Mouse (Mus musculus) thymus, postnatal 36 days (tissue): Measurements from ENCODE around the gene Sox8.

ENCODE experiments used
- DNase-seq, 2 experiments: peaks; one replicate each; pipeline ENCODE4 v3.0.0; 2022; ENCODE audit warnings: mixed read lengths in 2 of 2

Gene Sox8

DNA sequence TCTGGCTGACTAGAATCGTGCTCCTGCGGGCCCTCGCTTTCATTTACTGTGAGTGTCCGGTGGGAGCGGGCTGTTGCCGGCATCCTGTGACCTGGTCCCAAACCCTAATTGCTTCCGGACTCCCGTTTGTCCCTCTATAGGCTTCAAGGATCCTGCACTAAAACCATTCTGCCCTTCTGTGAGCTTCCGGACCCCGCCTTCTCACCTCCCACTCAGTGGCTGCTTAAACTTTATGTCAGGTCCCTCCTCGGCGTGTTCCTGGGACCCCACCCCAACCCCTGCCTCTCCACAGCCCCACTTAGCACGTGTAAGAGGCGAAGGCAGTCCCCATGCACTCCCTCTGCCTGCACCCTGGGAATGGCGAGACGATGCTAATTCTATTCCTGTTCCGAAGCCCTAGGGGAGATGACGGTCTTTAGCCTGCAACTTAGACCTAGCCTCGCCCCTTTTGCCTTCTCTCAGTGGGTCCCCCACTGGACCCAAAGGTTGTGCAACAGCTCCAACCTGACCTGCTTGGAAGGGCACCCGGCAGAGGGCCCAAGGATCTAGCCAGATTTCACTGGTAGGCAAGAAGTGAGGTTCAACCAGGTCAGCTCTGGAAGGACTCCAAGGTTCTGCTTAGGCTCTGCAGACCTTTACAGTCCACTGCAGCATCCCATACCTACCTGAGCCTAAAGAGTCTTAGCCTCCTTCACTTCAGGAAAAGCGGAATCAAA is 9.0 kb upstream of the Sox8 start:
- DNase-seq, result no peak

DNA sequence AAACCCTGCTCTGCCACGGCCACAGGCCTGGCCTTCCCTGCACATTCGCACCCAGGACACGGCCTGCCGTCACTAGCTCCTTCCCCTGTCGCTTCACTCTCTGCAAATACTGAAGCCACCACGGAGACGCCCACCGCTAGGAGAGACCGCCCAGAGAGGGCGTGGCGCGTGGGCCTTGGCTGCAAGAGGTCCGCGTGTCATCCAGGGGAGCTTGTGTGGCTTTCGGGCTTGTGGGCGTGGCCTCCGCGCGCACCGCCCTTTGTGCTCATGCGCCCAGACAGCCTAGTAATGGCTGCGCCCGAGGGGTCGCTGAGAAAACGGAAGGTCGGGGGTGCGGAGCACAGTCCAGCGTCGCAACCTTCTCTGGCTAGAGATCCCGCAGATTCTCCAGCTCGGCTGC is 8.4 kb upstream of the Sox8 start, which contains the start of gene Lmf1:
TSS of gene Lmf1 (plus strand) at position 166 of the 400 bp plus-strand sequence.
- DNase-seq, result peak; percentile 97 to 99

GRCm38 (mm10) chr17:25577702-25578101 is 7.2 kb upstream of the Sox8 start:
- DNase-seq, result no peak

DNA sequence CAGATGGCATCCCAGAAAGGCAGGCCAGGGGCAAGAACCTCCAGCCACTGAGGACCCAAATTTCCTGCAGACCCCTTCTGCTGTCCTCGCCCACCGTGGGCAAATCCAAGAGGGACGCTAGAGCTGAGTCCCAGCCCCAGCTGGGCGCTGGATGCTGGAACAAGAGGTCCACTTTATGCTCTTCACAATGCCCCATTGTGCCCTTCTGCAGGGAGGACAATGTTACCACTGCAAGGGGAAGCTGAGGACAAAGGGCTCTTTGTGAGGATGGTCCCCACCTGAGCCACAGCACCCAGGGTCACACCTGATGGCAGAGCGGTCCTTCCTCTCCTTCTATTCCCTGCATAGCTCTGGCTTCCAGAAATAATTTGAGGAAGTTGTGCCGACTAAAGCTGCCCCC is 6.8 kb upstream of the Sox8 start:
- no peak for DNase-seq

DNA sequence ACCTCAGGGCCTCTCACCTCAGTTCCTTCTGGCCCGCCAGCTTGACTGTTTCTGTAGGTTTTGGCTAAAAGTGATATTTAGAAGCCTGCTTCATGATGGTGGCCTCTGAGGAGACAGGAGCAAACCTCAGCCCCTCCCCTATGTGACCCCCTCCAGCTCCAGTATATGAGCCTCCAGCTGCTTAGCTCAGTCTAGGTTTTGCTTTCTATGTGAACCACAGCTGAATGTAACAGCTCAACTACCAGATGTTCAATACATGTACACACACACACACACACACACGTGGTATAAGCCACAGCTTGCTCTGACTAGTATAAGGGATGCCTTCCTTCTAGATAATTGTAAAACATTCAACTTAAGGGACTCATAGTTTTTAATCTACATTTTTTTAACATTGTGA is 5.5 kb upstream of the Sox8 start:
- DNase-seq, result no peak

DNA sequence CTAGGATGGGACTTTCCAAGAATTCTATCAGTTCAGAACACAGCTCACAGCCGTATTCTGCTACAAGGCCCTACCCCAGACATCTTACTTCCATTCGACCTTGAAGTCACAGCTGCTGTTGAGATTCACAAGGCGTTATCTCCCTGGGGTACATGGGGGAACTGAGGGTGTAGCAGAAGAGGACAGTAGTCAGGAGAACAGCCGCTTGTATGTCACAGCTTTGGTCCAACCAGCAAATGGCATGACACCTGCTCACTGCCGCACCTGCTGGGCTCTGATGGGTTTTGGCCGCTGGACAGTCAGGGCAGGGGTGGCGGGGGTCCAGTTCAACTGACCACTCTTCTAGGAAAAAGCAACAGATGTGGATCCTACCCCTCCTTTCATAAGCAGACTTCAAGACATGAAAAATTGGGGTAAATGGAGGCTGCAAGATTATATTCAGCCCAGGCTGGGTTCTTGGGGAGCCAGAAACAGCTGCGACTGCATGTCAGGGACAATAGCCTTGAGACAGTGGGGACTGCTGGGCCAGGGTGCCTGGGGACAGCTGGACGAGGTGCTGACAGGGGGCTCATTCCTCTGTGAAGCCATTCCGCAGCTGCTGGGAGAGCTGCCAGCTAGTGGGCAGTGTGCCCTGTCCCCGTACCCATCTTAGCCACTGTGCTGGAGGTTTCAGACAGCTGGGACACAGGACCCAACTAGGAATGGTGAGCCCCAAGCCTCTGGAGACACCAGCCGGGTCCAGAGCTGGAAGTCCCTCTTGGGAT is 4.9 kb upstream of the Sox8 start:
- DNase-seq, result no peak

DNA sequence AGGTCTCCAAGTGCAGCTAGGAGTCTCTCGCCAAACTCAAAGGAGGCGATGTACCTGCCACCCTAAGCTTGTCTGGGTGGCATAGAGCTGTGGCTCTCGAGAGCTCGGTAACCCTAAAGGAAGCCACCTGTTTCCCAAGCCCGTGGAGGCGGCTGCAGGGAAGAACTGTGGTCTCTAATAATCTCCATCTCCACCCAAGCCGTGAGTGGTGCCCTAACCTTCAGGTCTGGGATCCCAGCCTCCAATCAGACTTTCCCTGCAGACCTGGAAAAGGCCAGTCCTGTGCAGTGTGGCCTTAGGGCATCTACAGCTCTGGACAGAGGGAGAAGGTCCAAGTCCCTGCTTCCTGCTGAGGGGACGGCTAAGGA is 951 bp upstream of the Sox8 start:
- no peak for DNase-seq

DNA sequence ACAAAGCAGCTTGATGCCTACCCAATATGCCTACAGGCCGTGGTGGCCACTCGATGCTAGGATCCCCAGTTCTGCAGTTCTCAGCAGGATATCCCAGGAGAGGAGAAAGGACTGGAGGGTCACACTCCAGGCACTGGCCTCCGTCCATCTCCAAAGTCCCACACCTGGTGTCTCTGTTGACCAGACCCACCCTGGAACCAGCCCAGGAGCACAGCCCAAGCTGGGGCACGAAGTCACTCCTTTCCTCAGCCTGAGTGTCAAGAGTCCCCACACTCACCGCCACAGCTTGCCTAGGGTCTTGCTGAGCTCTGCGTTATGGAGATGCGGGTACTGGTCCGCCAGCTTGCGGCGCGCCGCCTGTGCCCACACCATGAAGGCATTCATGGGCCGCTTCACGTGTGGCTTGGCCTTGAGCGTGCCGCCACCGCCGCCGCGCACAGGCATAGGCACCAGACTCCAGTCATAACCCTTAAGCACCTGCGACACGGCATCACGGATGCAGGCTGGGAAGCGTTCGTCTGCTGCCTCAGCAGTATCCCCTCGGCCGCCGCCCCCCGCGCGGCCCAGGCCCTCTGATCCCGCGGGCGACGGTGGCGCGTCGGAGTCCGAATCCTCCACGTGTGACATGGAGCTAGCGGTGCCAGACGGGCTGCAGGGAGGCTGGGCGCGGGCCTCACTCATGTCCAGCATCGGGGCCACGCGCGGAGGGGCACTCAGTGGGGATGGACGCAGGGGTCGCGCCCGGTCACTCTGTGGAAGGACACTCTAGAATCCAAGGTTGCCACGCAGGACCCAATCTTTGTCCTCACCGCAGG is 446 bp downstream of the Sox8 start:
- DNase-seq, result no peak

DNA sequence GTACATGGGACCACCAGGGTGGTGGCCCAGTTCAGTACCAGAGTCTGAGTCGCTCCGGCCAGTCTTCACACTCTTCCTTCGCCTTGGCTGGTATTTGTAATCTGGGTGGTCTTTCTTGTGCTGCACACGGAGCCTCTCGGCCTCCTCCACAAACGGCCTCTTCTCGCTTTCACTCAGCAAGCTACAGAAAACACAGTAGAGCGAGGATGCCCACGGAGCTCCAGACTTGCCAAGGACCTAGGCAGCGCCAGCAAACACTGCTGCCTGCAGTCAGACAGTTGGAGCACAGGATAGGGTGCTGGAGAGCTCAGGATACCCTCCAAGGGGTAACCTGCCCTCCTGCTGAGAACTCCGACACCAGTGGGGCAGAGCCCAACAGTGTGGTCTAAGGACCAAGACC is 1.6 kb downstream of the Sox8 start:
- DNase-seq, result no peak

DNA sequence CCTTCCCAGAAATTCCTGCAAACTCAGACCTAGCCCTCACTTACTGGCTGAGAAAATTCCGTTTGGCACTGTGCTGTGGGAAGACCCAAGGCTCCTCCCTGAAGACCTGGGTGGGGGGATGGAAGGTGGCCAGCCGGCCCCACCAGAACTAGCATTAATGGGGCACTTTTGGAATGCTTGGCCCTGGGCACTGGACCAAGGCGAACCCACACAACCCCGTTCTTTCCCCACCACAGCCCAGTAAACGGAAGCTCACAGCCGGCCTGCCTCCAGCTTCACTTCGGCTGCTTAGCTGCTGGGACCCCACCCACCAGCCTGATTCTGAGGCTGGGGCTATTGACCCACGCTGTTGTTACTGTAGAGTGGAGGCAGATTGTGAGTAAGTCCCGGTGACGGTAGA is 2.3 kb downstream of the Sox8 start:
- DNase-seq, result no peak

- DNase-seq, result peak; percentile 56 to 62
Measured at GRCm38 (mm10) chr17:25567745-25568144, 2.7 kb downstream of the Sox8 start.

DNA sequence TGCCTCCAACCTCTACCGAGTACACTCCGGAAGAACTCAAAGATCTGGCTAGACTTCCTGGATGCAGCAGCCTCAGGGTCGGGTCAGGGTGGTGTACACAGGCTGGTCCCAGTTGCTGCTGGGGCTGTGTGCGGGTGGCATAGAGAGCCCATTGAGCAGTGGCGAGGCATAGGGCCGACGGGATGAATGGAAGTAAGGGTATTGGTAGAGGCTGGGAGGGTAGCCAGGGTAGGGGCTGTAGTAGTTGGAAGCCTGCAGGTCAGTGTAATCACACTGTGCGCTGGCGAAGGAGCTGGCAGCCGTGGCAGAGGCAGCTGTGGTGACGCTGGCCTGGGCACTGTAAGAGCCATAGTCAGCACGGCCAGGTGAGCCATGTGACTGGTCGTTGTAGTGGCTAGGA is 3.2 kb downstream of the Sox8 start:
- no peak for DNase-seq

GRCm38 (mm10) chr17:25565860-25566600 is 4.5 kb downstream of the Sox8 start:
- no peak for DNase-seq

DNA sequence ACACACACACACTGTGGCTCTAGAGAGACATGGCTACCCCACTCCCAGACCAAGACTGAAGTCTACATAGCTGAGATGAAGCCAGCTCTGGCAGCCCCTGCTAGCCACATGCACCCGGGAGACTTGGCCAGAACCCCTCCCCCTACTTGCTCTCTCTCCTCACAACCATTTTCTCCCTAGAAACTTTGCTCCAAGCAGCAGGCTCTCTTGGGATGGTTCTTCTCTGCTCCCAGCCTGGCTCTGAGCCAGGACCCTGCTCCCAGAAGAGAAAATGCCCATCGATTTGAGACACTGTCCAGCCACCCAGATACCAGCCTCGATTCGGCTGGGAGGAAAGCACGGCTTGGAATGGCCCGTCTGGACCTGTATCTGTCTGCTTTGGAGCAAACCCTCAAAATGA is 5.2 kb downstream of the Sox8 start:
- no peak for DNase-seq

- DNase-seq, result no peak
Measured at GRCm38 (mm10) chr17:25564481-25564880, 6.0 kb downstream of the Sox8 start.

DNA sequence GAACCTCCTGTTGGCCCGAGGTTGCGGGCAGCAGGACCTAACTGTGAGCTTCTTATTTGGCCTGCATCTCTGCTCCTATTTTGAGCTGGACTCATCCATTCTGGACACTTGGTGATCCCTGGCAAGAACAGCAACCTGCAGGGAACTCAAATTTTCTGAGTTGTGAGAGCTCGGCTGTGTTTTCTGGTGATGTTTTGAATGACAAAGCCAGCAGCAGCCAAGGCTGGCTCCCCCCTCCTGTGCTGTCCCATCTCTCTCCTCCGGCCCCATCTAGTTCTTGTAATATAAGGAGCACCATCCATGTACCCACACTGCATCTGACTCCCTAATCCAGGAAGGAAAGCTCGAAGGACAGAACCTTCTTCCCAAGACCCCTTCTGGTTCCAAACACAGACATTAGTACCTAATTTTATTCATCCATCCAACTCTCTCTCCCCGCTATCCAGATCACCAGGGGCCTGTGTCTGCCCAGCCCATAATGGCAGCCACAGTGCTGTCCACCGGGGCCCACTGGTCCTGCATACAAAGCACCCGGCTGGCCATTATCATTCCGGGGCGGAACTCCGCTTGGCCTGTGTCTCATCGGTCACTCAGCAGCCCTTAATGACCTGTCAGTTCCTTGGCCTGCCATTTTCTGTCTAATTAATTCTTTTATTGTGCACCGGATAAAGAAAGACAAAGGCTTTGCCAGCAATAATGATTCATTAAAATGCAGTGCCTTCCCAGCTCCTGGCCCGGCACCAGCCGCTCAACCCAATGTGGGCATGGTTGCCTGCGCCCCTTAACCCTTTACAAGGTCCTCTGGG is 9.1 kb downstream of the Sox8 start:
- no peak for DNase-seq

DNA sequence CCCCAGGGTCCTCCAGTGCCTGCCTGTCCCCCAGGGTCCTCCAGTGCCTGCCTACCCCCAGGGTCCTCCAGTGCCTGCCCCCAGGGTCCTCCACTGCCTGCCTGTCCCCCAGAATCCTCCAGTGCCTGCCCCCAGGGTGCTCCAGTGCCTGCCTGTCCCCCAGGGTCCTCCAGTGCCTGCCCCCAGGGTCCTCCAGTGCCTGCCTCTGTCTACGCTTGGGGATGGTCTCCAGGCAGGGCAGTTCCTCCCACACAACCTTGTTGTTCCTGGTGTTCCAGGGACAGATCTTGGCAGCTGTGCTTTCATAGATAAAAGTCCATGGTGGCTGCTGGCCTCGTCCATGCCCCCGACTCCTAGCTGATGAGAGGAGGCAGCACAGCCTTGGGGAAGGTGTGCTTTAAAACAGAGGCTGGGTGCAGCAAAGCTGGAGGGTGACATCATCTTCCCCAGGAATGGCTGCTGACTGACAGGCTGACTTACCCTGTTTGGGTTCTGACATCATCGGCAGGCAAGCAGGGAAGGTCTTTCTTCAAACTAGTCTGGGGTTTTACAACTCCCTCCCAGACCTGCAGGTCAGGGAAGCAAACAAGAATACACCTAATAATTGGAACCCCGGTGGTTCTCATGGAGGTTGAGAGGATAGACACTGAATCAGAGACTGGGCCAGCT is 9.8 kb downstream of the Sox8 start:
- DNase-seq, result no peak

DNA sequence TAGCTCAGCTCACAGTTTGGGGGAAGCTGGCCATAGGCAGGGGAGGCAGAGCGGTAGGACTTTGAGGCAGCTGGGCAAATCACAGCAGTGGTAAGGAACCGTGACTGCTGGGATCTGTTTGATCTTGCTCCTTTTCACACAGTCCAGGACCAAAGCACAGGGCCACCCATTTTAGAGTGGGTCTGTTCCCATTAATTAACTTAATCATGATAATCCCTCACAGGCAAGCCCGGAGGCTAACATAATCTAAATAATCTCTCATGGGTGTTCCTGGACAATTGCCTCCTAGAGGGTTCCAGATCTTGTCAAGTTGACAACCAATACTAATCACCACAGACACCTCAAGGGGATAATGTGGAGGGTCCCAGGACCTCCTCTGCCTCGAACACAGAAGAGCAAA is 10.9 kb downstream of the Sox8 start:
- DNase-seq, result no peak

DNA sequence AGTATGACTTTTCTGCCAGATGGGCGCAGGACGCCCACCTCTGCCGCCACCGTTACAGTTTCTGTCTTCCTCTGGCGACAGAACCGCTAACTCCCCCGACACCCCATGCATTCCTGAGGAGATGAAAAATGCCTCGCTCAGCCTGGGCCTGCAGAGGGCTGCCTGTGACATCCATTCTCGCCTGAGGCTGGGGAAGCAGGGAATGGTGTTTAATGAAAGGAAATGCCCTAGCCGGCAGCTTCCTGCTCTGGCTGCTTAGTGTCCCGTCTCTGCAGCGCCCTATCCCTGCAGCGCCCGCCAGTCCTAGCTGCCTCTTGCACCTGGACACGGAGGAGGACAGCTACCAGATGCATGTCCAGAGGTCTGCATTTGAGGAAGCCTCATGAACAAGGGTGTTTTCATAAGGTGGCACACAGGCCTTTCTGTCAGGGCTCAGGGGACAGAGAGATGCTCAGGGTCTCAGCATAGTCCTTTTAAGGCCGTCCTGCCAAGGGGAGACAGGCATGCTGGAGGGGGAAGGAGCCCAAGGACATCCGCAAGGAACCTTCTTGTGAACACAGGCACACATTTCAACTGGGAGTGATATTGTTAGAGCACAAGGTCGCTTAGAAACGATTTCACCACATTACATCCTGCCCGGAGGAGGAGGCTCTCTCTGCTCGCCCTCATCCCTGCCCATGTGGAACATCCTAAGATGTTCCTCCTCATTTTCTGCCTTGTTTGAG is 13.7 kb downstream of the Sox8 start:
- no peak for DNase-seq
